In genomic region chr19:57916325-57916724, GRCm38 (mm10) we compare ENCODE assay signal across 11 mouse cellular contexts.
A peak's percentile ranks its signal among the peaks of the same experiment; 100 is the strongest.
DNase-seq lines count a peak whose midpoint lies in the region; ATAC-seq and TF ChIP-seq lines count a peak whose summit lies in the region.
"Had no signal": no experiment of that assay in that cellular context is flagged by ENCODE, and none has a peak within 500 bp of the region (broad histone marks: within the 10 kb centered on the region; RNA-seq: fewer than 3 reads in every experiment).

No protein-coding gene starts in this region.

- H3K9ac ChIP-seq in limb, embryonic 14.5 days (ENCODE audit: low read depth, low read length, severe bottlenecking) = no peak overlapping the region
- H3K9ac ChIP-seq in lung, postnatal 0 days (replicated peaks; ENCODE audit: low read depth) = no peak overlapping the region
- H3K9ac ChIP-seq: hindbrain, embryonic 12.5 days; liver, embryonic 13.5 days had no signal

- H3K9me3 ChIP-seq in limb, embryonic 14.5 days (ENCODE audit: control insufficient read depth, low read length) = peaks cover 5% of the 10 kb centered on the region; the same call in 1 of the 2 replicates
- no peaks in the 10 kb centered on the region for H3K9me3 ChIP-seq in limb, embryonic 10.5 days (replicated peaks)
- 0 out of 2 replicates have a peak, but pooled peaks cover 4% of the 10 kb centered on the region for H3K9me3 ChIP-seq in lung, postnatal 0 days (ENCODE audit: low read length)
- H3K9me3 ChIP-seq: liver, embryonic 13.5 days had no signal

- in situ Hi-C loops in Patski (cut with MboI; ENCODE audit: low pct_unique_long_range_greater_than_20kb) = loop anchor here (5.0 kb wide), 1 partner anchor 551 kb away; no protein-coding TSS in a partner anchor

- peak; percentile 42 for TF ChIP-seq CTCF in gastrocnemius, adult 2 months (IDR thresholded peaks at IDR 0.05)
- TF ChIP-seq CTCF in Patski (IDR thresholded peaks at IDR 0.05) = peak; percentile 62
- peak; percentile 58 for TF ChIP-seq CTCF in lung, postnatal 0 days (IDR thresholded peaks at IDR 0.05)

- no peak for ATAC-seq in limb, embryonic 14.5 days (ENCODE audit: low FRiP score, low read depth)
- no peak for ATAC-seq in Patski
- ATAC-seq in lung, postnatal 0 days = no peak

- H3K4me1 ChIP-seq in limb, embryonic 14.5 days (ENCODE audit: control insufficient read depth, insufficient read depth, low read length) = 0 out of 2 replicates have a peak, but pooled peaks cover 3% of the 10 kb centered on the region
- H3K4me1 ChIP-seq in limb, embryonic 10.5 days = 0 out of 2 replicates have a peak, but pooled peaks cover 3% of the 10 kb centered on the region
- H3K4me1 ChIP-seq in lung, postnatal 0 days (ENCODE audit: insufficient read depth, low read depth, low read length) = no peaks in the 10 kb centered on the region
- H3K4me1 ChIP-seq: hindbrain, embryonic 12.5 days; liver, embryonic 13.5 days had no signal

- H3K27ac ChIP-seq in gastrocnemius, adult 2 months = no peak overlapping the region
- no peak overlapping the region for H3K27ac ChIP-seq in limb, embryonic 14.5 days (replicated peaks; ENCODE audit: low read depth, low read length)
- H3K27ac ChIP-seq in limb, embryonic 10.5 days = no peak overlapping the region
- no peak overlapping the region for H3K27ac ChIP-seq in lung, postnatal 0 days (ENCODE audit: low read length)
- H3K27ac ChIP-seq: hindbrain, embryonic 12.5 days; liver, embryonic 13.5 days had no signal

- H3K4me2 ChIP-seq in limb, embryonic 14.5 days (replicated peaks; ENCODE audit: low read depth, low read length, severe bottlenecking) = no peak overlapping the region
- no peak overlapping the region for H3K4me2 ChIP-seq in lung, postnatal 0 days (replicated peaks; ENCODE audit: low read depth, low read length)
- H3K4me2 ChIP-seq: hindbrain, embryonic 12.5 days; liver, embryonic 13.5 days had no signal

- H3K4me3 ChIP-seq in gastrocnemius, adult 2 months = no peak overlapping the region
- no peak overlapping the region for H3K4me3 ChIP-seq in limb, embryonic 14.5 days (replicated peaks; ENCODE audit: low read length)
- H3K4me3 ChIP-seq in limb, embryonic 10.5 days = no peak overlapping the region
- H3K4me3 ChIP-seq in lung, postnatal 0 days (ENCODE audit: low read depth, low read length) = no peak overlapping the region
- H3K4me3 ChIP-seq: hindbrain, embryonic 12.5 days; liver, embryonic 13.5 days had no signal

- no peak for TF ChIP-seq POLR2A in limb, embryonic 14.5 days (IDR thresholded peaks at IDR 0.05; ENCODE audit: borderline replicate concordance, extremely low read depth, insufficient read depth, insufficient read length)

- no peak for TF ChIP-seq EP300 in lung, postnatal 0 days (IDR thresholded peaks at IDR 0.05)

- intact Hi-C loops in gastrocnemius, adult 2 months (cut with DNase I) = no loop called here

- POLR2A ChIA-PET in Patski (lab: Charles Lee) = no interaction called here

- no peak for DNase-seq in gastrocnemius, adult 2 months
- DNase-seq in gastrocnemius, adult 18-20 months (ENCODE audit: low spot score) = no peak
- peak; percentile 11 for DNase-seq in limb, embryonic 14.5 days (ENCODE audit: low spot score)
- DNase-seq in limb, embryonic 10.5 days (ENCODE audit: low spot score) = no peak
- no peak for DNase-seq in Patski (ENCODE audit: low read depth, low spot score)
- DNase-seq in lung, postnatal 0 days (ENCODE audit: low spot score) = peak; percentile 28
- DNase-seq in right cerebral cortex, adult 2 months (ENCODE audit: low spot score in 2 of 2) = no peak
- DNase-seq in cerebellum, postnatal 25 days = no peak
- DNase-seq: layer of hippocampus, adult 9-11 months; liver, embryonic 13.5 days had no signal

- no peaks in the 10 kb centered on the region for H3K27me3 ChIP-seq in limb, embryonic 14.5 days (ENCODE audit: control insufficient read depth, insufficient read depth, low read length)
- no peaks in the 10 kb centered on the region for H3K27me3 ChIP-seq in limb, embryonic 10.5 days (ENCODE audit: low read depth, poor library complexity, severe bottlenecking)
- H3K27me3 ChIP-seq in Patski = no peaks in the 10 kb centered on the region
- H3K27me3 ChIP-seq in lung, postnatal 0 days (replicated peaks; ENCODE audit: insufficient read depth, low read length) = no peaks in the 10 kb centered on the region
- H3K27me3 ChIP-seq: hindbrain, embryonic 12.5 days; liver, embryonic 13.5 days had no signal

- CTCF ChIA-PET in Patski (lab: Charles Lee) = interaction anchor here (0.8 to 1.1 kb wide), 2 partner anchors 30 to 56 kb away, joined by 3 read pairs; no protein-coding TSS in a partner anchor

- WGBS in limb, embryonic 14.5 days = 59% methylated on average over 6 of the region's 6 CpGs
- WGBS in limb, embryonic 10.5 days = 70% methylated on average over 6 of the region's 6 CpGs
- WGBS in lung, postnatal 0 days = 55% methylated on average over 6 of the region's 6 CpGs

- no peaks in the 10 kb centered on the region for H3K36me3 ChIP-seq in limb, embryonic 14.5 days (ENCODE audit: control insufficient read depth, insufficient read depth, low read length)
- no peaks in the 10 kb centered on the region for H3K36me3 ChIP-seq in limb, embryonic 10.5 days
- no peaks in the 10 kb centered on the region for H3K36me3 ChIP-seq in lung, postnatal 0 days (ENCODE audit: insufficient read depth, low read length)
- H3K36me3 ChIP-seq: liver, embryonic 13.5 days had no signal

Comparison
In these comparisons a context has a peak if more than half of its experiments do, and no peak if none do; other contexts are left out.
1. DNase-seq: peak in limb, embryonic 14.5 days (single experiment) and lung, postnatal 0 days (single experiment); none in gastrocnemius, adult 2 months (single experiment), gastrocnemius, adult 18-20 months (single experiment), limb, embryonic 10.5 days (single experiment), Patski (single experiment), right cerebral cortex, adult 2 months (0 of 2) and cerebellum, postnatal 25 days (0 of 2).
2. Peak in every context shown above with its lines, with median percentiles within 50 percentile points of each other: CTCF ChIP-seq.